Mouse (Mus musculus) stomach, adult 2 months (tissue): ENCODE data around the gene 1700016K19Rik. TPM values are rescaled to one million over a fixed set of nuclear protein-coding genes. Genes with fewer than 3 reads are reported as not detected.

Source experiments
- polyA plus RNA-seq: library from polyadenylated mRNA; depleted of rRNA; stranded (reverse); fragments of >200 nt; gene quantifications from 2 replicates; pipeline ENCODE4 v1.2.3, GENCODE M21; 2012; rRNA removed

1700016K19Rik gene
- polyA plus RNA-seq: 4.7 and 6.1 TPM in 2 replicates

DNA sequence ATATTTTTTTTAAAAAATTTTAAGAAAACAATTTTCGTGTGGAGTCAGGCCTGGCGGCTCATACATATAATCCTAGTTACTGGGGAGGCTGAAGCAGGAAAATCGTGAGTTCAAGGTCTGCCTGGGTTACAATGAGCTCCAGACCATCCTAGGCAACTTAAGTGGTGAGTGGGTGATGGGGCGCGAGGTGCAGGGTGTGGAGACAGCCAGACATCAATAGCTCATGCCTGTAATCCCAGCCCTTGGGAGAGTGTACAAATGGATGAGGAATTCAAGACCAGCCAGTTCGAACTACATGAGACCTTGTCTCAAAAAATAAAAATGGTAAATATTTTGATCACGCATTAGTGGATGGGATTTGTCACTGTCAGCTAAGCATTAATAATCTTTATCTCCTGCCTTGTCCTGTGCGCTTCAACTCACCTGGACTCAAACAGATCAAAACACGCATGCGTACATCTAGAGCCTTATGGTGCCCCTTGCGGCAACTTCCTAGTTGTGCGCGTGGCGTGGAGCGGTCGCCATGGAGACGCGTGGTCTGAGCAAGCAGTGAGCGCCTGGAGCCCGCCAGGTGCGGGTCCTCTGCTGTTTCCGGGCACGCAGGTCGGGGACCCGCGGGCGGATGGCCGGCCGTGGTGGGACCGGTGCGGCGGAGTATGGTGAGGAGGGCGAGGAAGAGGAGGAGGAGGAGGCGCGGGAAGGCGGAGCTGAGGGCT, at the start of gene 1700016K19Rik:
Gene 1700016K19Rik, plus strand, starts transcription at position 473 of the 716 bp plus-strand sequence.

DNA sequence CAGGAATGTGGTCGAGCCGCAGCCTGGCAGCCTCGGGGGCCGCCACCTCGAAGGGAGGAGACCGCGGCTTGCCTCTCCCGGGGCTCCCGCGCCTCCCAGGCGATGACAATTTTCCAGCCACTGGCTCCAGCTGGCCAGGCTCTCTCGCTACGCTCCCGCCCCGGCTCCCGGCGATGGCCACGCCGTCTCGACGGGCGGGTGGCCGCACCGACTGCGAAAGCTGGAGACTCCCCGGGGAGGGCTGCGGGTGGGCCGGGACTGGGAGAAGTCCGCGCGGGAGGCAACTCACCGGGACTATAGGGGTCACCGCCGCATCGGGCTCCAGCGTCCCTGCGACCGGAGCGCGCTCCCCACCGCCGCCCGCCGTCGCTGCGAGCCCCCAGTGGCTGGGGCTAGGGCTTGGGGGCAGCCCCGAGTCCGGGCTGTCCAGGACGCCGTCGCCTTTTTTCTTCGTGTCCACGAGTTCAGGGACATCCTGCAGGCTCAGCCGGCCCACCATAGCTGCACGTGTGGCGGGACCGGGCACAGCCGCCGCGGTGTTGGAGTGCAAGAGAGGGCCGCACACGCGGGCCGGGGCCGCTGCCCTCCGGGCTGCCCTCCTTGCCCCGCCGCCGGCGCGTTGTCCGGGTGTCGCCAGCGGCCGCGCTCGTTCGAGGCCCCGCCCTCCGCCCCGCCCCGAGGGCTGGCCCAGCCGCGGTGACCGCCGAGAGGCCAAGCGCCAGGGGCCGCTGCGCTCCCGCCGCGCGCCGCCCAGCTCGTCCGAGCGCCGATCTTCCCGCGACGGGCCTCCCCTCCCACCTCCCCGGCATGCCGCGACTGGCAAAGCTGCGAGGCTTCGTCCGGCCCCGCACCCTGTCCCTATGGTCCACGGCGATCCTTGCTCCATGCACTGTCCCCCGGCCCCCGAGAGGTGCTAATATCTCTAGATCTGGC, 27.7 kb downstream of the 1700016K19Rik start, which contains the start of gene Rflnb:
Gene Rflnb, minus strand, starts transcription at position 644 of the 933 bp plus-strand sequence.

Other genes with a start within 250 kb of the 1700016K19Rik start
- gene Doc2b, start 203.9 kb upstream of the 1700016K19Rik start, polyA plus RNA-seq: 0.45 TPM in 2 replicates
- gene Rph3al, start 61.5 kb upstream of the 1700016K19Rik start, polyA plus RNA-seq: 15.9 and 22.4 TPM in 2 replicates
- 42.9 and 50.5 TPM in 2 replicates for gene Rflnb, start 27.9 kb downstream of the 1700016K19Rik start, polyA plus RNA-seq
- gene Vps53, start 179.7 kb downstream of the 1700016K19Rik start, polyA plus RNA-seq: 10.3 and 18.8 TPM in 2 replicates
- gene Fam57a, start 179.8 kb downstream of the 1700016K19Rik start, polyA plus RNA-seq: 111 and 342 TPM in 2 replicates
- gene Dbil5, start 217.7 kb downstream of the 1700016K19Rik start, polyA plus RNA-seq: 0.41 and 0.60 TPM in 2 replicates
- 2.9 and 3.4 TPM in 2 replicates for gene Gemin4, start 217.8 kb downstream of the 1700016K19Rik start, polyA plus RNA-seq
- gene Mrm3, start 243.8 kb downstream of the 1700016K19Rik start, polyA plus RNA-seq: 2.0 and 3.0 TPM in 2 replicates
- gene Glod4, start 243.8 kb downstream of the 1700016K19Rik start, polyA plus RNA-seq: 0.52 and 0.70 TPM in 2 replicates